Mouse (Mus musculus) lung, adult 2 months (tissue): ENCODE results near the gene Maip1. TPM values are rescaled to one million over a fixed set of nuclear protein-coding genes. Genes with fewer than 3 reads are reported as not detected.

Experiments
- DNase-seq: peaks from one replicate; pipeline ENCODE4 v3.0.0; 2022
- H3K4me1 ChIP-seq: fragments of 200-500 bp; 2 replicates; pipeline ENCODE4 v1.6.1; 2011; ENCODE audit warnings: low read length; ENCODE audit not compliant: control insufficient read depth, insufficient read depth
- H3K4me3 ChIP-seq: fragments of 200-500 bp; replicated peaks from 2 replicates; pipeline ENCODE3; 2011; ENCODE audit warnings: low read depth, mild to moderate bottlenecking, control low read depth, low read length; ENCODE audit errors: extremely low read depth
- CTCF ChIP-seq: fragments of 200-500 bp; IDR thresholded peaks from 2 replicates; pipeline ENCODE4 v1.5.1; 2011; ENCODE audit warnings: mild to moderate bottlenecking, low read length, control low read depth; ENCODE audit not compliant: insufficient read depth
- POLR2A ChIP-seq: fragments of 200-500 bp; IDR thresholded peaks from 2 replicates; pipeline ENCODE4 v1.6.1; 2011; ENCODE audit warnings: low read depth, mild to moderate bottlenecking, control low read depth, low read length, borderline replicate concordance; ENCODE audit errors: extremely low read depth
- WGBS: fragments of 180-500 bp; shearing (Covaris S2); methylation state at CpG from one replicate; pipeline ENCODE4 v1.1.7; 2018; 5-methylcytosine and 5-hydroxymethylcytosine counted together
- polyA plus RNA-seq: library from polyadenylated mRNA; depleted of rRNA; stranded (reverse); fragments of >200 nt; gene quantifications from 2 replicates; pipeline ENCODE4 v1.2.3, GENCODE M21; 2012

Gene Maip1
- polyA plus RNA-seq, 1 experiment, result 4.7 TPM

GRCm38 (mm10) chr1:57428368-57429308, 22.5 kb downstream of the Maip1 start:
- Histone ChIP-seq H3K4me3 (no peak overlapping the region), H3K4me1 (no peaks in the 10 kb centered on the region; the same call in 1 of the 2 replicates)
- peak; percentile 84 for DNase-seq
- TF ChIP-seq CTCF (peak; percentile 73), POLR2A (no peak)
- WGBS, result 54% methylated on average over 16 of the region's 16 CpGs

- DNase-seq, result no peak
- Histone ChIP-seq H3K4me3 (no peak overlapping the region), H3K4me1 (no peaks in the 10 kb centered on the region; the same call in 1 of the 2 replicates)
- WGBS, result 15% methylated on average over 12 of the region's 12 CpGs
- TF ChIP-seq CTCF (no peak), POLR2A (no peak)
These were observed 23.8 kb downstream of the Maip1 start for GRCm38 (mm10) chr1:57429786-57430483.

- H3K4me1 ChIP-seq, result peaks cover 2% of the 10 kb centered on the region; the same call in 1 of the 2 replicates
- 80% methylated on average over 7 of the region's 7 CpGs for WGBS
- no peak overlapping the region for H3K4me3 ChIP-seq
- TF ChIP-seq CTCF (no peak), POLR2A (no peak)
- no peak for DNase-seq
These were observed 27.0 kb downstream of the Maip1 start for GRCm38 (mm10) chr1:57433141-57433540.

GRCm38 (mm10) chr1:57436408-57436807, 30.3 kb downstream of the Maip1 start:
- Histone ChIP-seq H3K4me1 (peaks cover 2% of the 10 kb centered on the region; the same call in 1 of the 2 replicates), H3K4me3 (peak overlapping the region; percentile 35)
- TF ChIP-seq CTCF (no peak), POLR2A (no peak)
- 17% methylated on average over 9 of the region's 9 CpGs for WGBS
- peak; percentile 37 for DNase-seq

GRCm38 (mm10) chr1:57436954-57437353, 30.8 kb downstream of the Maip1 start:
- WGBS, result 18% methylated on average over 9 of the region's 9 CpGs
- DNase-seq, result peak; percentile 3
- no peak for TF ChIP-seq POLR2A
- no peak for TF ChIP-seq CTCF
- Histone ChIP-seq H3K4me1 (peaks cover 2% of the 10 kb centered on the region; the same call in 1 of the 2 replicates), H3K4me3 (peak overlapping the region; percentile 52)

GRCm38 (mm10) chr1:57439026-57439425, 32.9 kb downstream of the Maip1 start:
- no peak for TF ChIP-seq POLR2A
- TF ChIP-seq CTCF, result no peak
- WGBS, result 73% methylated on average over 6 of the region's 6 CpGs
- DNase-seq, result no peak
- Histone ChIP-seq H3K4me1 (peaks cover 2% of the 10 kb centered on the region; the same call in 1 of the 2 replicates), H3K4me3 (no peak overlapping the region)

GRCm38 (mm10) chr1:57440771-57441170, 34.6 kb downstream of the Maip1 start:
- no peak for TF ChIP-seq CTCF
- TF ChIP-seq POLR2A, result no peak
- DNase-seq, result no peak
- WGBS, result 43% methylated on average over 4 of the region's 4 CpGs
- Histone ChIP-seq H3K4me1 (peaks cover 2% of the 10 kb centered on the region; the same call in 1 of the 2 replicates), H3K4me3 (no peak overlapping the region)

- no peak for DNase-seq
These were observed 39.6 kb downstream of the Maip1 start for GRCm38 (mm10) chr1:57445679-57446078.

GRCm38 (mm10) chr1:57450241-57450640, 44.1 kb downstream of the Maip1 start:
- no peak for DNase-seq
- H3K4me3 ChIP-seq, result no peak overlapping the region
- no peak for TF ChIP-seq CTCF
- 98% methylated on average over 1 of the region's 1 CpGs for WGBS
- H3K4me1 ChIP-seq, result no peaks in the 10 kb centered on the region

More at GRCm38 (mm10) chr1:57445679-57446078, 39.6 kb downstream of the Maip1 start:
- no peak for TF ChIP-seq CTCF
- TF ChIP-seq POLR2A, result no peak
- Histone ChIP-seq H3K4me1 (no peaks in the 10 kb centered on the region), H3K4me3 (no peak overlapping the region)
- 68% methylated on average over 10 of the region's 10 CpGs for WGBS
